Mouse (Mus musculus) megakaryocyte, embryonic 14.5 days (primary cell): Measurements from ENCODE around the gene Fam189a2. TPM values are rescaled to one million over a fixed set of nuclear protein-coding genes. Genes with fewer than 3 reads are reported as not detected.
A peak's percentile ranks its signal among the peaks of the same experiment; 100 is the strongest.

Experiments
- H3K27me3 ChIP-seq: replicated peaks from 2 replicates; pipeline ENCODE3; 2012; ENCODE audit warnings: inconsistent platforms
- H3K36me3 ChIP-seq: replicated peaks from 2 replicates; pipeline ENCODE3; 2012; ENCODE audit warnings: low read length, inconsistent platforms, mixed read lengths
- H3K4me1 ChIP-seq: 2 replicates; pipeline ENCODE4 v1.6.1; 2012; ENCODE audit warnings: inconsistent platforms
- H3K4me3 ChIP-seq: replicated peaks from 2 replicates; pipeline ENCODE3; 2012; ENCODE audit warnings: moderate library complexity, mild to moderate bottlenecking, inconsistent platforms
- H3K9me3 ChIP-seq: 2 replicates; pipeline ENCODE4 v1.6.1; 2012; ENCODE audit warnings: inconsistent platforms
- FLI1 ChIP-seq: IDR thresholded peaks from 2 replicates; pipeline ENCODE4 v1.6.1; 2012; ENCODE audit warnings: low read length, inconsistent platforms, mixed read lengths
- GATA1 ChIP-seq: IDR thresholded peaks from 3 replicates; pipeline ENCODE4 v1.6.1; 2012; ENCODE audit warnings: mixed read lengths, low read length, inconsistent platforms, borderline replicate concordance
- polyA plus RNA-seq: library from polyadenylated mRNA; stranded (reverse); fragments of >175 nt; gene quantifications from 2 replicates; pipeline ENCODE4 v1.2.3, GENCODE M21; 2012; ENCODE audit warnings: low replicate concordance; ENCODE audit not compliant: insufficient read depth

Gene Fam189a2
- polyA plus RNA-seq, 1 experiment = not detected

GRCm38 (mm10) chr19:24054904-24055303, 24.1 kb upstream of the Fam189a2 start:
- peaks cover 10% of the 10 kb centered on the region; the same call in 1 of the 2 replicates for H3K9me3 ChIP-seq
- peaks cover 6% of the 10 kb centered on the region for H3K27me3 ChIP-seq
- TF ChIP-seq GATA1 (no peak), FLI1 (no peak)
- H3K36me3 ChIP-seq = no peaks in the 10 kb centered on the region
- peaks cover 3% of the 10 kb centered on the region; the same call in 1 of the 2 replicates for H3K4me1 ChIP-seq
- H3K4me3 ChIP-seq = no peak overlapping the region

DNA sequence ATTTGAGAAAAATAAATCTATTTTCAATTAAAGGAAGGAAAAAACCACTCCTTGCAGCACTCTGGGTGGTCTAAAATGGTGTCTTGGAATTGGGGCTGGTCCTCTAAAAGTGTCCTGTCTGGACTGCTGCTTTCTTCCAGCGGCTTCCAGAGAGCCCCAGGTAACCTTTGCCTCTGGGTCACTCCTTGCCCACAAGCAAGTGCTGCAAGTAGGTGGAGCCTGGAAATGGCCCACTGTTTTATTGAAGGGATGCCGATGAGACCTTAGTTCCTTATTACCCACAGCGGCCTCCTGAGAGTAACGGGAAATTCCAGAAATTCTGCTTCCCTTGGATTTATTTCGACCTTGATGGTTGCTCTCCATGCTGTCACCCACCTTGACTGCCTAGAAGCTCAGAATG, 23.4 kb upstream of the Fam189a2 start:
- Histone ChIP-seq H3K9me3 (peaks cover 10% of the 10 kb centered on the region; the same call in 1 of the 2 replicates), H3K4me3 (no peak overlapping the region), H3K4me1 (peaks cover 3% of the 10 kb centered on the region; the same call in 1 of the 2 replicates), H3K36me3 (no peaks in the 10 kb centered on the region), H3K27me3 (peaks cover 6% of the 10 kb centered on the region)
- TF ChIP-seq GATA1 (no peak), FLI1 (no peak)

DNA sequence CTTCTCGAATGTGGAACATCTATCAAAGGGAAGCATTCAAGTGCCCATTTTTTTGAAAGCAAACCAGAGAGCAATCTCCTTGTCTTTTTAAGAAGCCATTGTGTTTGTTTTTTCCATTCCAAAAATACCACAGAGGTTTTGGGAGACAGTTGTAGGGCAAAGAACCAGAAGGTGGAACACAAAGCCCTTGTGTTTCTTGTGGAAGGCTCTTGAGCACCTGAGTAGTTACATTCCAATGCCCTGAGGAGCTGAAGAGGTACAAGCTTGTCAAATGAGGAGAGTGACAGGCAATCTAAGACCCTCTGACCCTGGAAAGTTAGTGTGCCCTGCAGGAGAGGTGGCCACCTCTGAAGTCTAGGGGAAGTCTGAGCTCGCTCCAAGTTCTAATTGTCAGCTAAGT, 19.7 kb upstream of the Fam189a2 start:
- H3K4me3 ChIP-seq = no peak overlapping the region
- H3K36me3 ChIP-seq = no peaks in the 10 kb centered on the region
- peaks cover 4% of the 10 kb centered on the region for H3K9me3 ChIP-seq
- TF ChIP-seq GATA1 (no peak), FLI1 (no peak)
- H3K27me3 ChIP-seq = peaks cover 7% of the 10 kb centered on the region
- H3K4me1 ChIP-seq = no peaks in the 10 kb centered on the region

DNA sequence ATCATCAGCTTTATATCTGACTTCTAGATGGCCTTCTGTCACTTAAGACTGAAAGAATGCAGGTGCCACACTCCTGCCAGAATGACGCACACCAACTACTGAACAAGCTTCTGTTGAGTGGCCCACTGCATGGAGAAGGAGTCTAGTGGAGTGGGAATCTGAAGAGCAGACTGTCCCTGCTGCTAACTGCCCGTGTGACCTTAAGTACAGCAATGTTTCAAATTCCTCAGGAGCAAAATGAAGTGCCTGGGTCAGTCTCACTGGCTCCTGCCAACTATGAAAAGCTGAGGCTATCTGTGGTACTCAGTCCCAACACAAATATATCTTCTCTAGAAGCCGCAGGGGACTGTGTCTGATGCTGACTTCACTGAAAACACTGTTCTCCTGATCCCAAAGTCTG, 18.5 kb upstream of the Fam189a2 start:
- Histone ChIP-seq H3K4me1 (no peaks in the 10 kb centered on the region), H3K9me3 (no peaks in the 10 kb centered on the region; the same call in 1 of the 2 replicates), H3K36me3 (no peaks in the 10 kb centered on the region), H3K4me3 (no peak overlapping the region), H3K27me3 (peaks cover 9% of the 10 kb centered on the region)
- TF ChIP-seq GATA1 = no peak
- TF ChIP-seq FLI1 = no peak

DNA sequence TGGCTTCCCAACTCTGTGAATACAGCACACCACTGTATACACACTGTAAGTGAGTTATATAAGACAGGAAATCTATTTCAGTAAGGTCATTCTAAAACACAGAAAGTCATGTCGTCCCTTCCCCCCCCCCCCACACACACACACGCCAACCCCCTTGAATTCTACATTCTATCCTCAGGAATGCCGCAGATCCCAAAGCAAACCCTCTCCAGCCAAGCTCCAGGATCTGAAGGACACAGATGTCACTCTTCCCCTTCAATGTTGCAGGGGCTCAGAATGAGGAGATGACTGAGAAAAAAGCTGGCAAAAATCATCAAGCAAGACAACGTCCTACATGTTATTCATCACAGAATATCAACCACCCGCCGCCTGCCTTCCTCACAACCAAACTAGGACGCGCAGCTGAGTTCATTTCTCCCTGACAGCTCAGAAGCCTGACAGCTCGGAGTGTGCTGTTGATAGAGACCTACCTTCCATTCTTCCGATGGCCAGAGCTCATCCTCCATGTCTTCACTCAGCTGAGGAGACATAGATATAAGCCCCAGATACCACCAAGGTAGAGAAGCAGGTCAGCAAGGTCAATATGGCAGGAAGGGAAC, 15.7 kb upstream of the Fam189a2 start:
- TF ChIP-seq FLI1 (no peak), GATA1 (no peak)
- no peaks in the 10 kb centered on the region for H3K36me3 ChIP-seq
- H3K4me3 ChIP-seq = no peak overlapping the region
- H3K27me3 ChIP-seq = peaks cover 6% of the 10 kb centered on the region
- H3K4me1 ChIP-seq = no peaks in the 10 kb centered on the region
- H3K9me3 ChIP-seq = no peaks in the 10 kb centered on the region; the same call in 1 of the 2 replicates

- Histone ChIP-seq H3K4me3 (no peak overlapping the region), H3K27me3 (peaks cover 2% of the 10 kb centered on the region), H3K9me3 (no peaks in the 10 kb centered on the region; the same call in 1 of the 2 replicates), H3K4me1 (no peaks in the 10 kb centered on the region), H3K36me3 (no peaks in the 10 kb centered on the region)
- no peak for TF ChIP-seq GATA1
- TF ChIP-seq FLI1 = no peak
Observed at GRCm38 (mm10) chr19:24042387-24042786, 11.6 kb upstream of the Fam189a2 start.

DNA sequence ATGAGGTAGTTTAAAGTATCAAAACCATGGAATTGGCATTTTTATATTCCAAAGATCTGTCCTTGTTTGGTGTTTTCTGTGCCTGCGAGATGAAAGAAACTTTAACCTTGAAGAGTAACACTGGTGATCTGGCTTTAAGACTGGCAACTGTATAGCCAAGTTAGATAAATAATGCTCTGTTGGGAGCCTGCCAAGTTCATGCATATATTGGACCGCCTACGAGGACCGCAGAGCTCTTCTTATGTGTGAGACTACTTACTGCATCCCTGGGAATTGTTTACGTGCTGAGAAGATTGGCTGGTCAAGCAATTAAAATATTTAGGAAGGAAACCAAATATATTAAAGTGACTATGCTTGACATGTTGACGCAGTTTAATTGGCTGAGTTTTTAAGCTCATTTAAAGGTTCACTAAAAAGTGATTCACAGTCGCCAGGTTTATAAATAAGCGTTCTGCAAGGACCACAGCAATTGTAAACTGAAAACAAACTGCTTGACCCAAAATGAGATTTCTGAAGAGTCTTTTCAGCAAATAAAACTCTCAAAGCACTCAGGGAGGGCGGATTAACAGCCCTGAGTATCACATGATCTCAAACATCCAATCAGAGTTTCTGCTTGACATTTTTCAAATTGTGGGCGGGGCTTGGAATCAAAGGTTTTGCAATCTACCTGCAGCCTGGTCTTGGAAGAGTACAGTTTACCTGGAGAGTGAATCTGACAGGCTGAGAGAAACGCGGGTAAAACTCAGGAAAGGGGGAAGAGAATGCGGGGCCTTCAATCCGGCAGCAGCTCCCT, 8.4 kb upstream of the Fam189a2 start:
- Histone ChIP-seq H3K4me3 (no peak overlapping the region), H3K36me3 (no peaks in the 10 kb centered on the region), H3K27me3 (peaks cover 6% of the 10 kb centered on the region), H3K4me1 (no peaks in the 10 kb centered on the region), H3K9me3 (no peaks in the 10 kb centered on the region; the same call in 1 of the 2 replicates)
- TF ChIP-seq FLI1 (no peak), GATA1 (no peak)

- TF ChIP-seq FLI1 = no peak
- TF ChIP-seq GATA1 = no peak
- Histone ChIP-seq H3K4me1 (peaks cover 11% of the 10 kb centered on the region), H3K4me3 (no peak overlapping the region), H3K9me3 (no peaks in the 10 kb centered on the region; the same call in 1 of the 2 replicates), H3K27me3 (peaks cover 53% of the 10 kb centered on the region), H3K36me3 (no peaks in the 10 kb centered on the region)
Observed at GRCm38 (mm10) chr19:24034367-24034766, 3.5 kb upstream of the Fam189a2 start.

DNA sequence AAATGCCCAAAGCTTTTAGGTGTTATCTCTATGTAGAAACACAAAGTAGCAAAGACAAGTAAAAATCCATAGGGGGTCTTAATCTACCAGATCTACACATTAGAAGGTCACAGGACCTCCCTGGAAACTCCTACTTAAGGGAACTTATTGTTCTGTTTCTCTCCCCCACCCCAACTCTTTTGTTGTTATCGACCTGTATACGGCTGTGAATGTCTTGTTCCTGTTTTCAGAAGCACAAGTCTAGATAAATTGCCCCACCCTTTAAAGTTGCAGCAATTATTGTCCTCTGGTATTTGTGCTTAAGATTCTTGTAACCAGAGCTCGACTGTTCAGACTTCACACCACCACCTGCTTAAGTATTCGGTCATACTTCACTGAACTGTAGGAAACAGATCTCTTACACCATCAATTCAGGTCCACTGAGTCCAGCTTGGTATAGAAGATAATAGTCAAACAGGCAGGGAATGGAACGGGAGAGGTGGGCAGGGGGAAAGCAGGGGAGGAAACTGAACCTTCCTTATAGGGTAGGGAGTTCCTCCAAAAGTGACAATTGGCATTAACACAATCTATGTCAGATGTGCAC, 1.9 kb upstream of the Fam189a2 start:
- Histone ChIP-seq H3K36me3 (no peaks in the 10 kb centered on the region), H3K9me3 (no peaks in the 10 kb centered on the region; the same call in 1 of the 2 replicates), H3K4me3 (no peak overlapping the region), H3K27me3 (peaks cover 66% of the 10 kb centered on the region), H3K4me1 (peaks cover 11% of the 10 kb centered on the region)
- TF ChIP-seq GATA1 = no peak
- TF ChIP-seq FLI1 = no peak

DNA sequence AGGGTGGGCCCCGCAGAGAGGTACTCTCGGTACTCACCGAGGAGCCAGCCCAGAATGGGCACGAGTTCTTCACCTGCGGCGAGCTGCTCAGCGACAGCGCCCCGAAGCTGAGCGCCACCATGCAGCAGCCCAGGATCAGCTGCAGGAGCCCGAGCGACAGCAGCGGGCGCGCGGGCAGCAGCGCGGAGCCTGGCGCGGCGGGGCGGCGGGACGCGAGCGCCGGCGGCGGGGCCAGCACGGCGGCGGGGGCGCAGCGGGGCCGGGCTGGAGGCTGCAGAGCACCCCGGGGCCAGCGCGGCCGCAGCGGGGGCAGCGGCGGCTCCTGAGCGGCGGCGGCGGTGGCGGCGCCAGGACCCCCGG, 328 bp downstream of the Fam189a2 start:
- Histone ChIP-seq H3K4me1 (peaks cover 11% of the 10 kb centered on the region), H3K27me3 (peaks cover 70% of the 10 kb centered on the region), H3K9me3 (no peaks in the 10 kb centered on the region; the same call in 1 of the 2 replicates), H3K4me3 (peak overlapping the region; percentile 87), H3K36me3 (no peaks in the 10 kb centered on the region)
- no peak for TF ChIP-seq FLI1
- TF ChIP-seq GATA1 = no peak
